Mouse (Mus musculus): Measurements from ENCODE around the gene Pi4k2a. TPM values are rescaled to one million over a fixed set of nuclear protein-coding genes. Genes with fewer than 3 reads are reported as not detected.

The Pi4k2a gene
- polyA plus RNA-seq (2014; fragmentation: Nextera tagmentation; extraction: Ambion mirVana): 22.4 and 24.3 TPM in 2 replicates

- Histone ChIP-seq H3K4me3 (ENCODE audit: low read depth, low read length) (peak within 1 kb of the TSS; percentile 97), H3K4me1 (ENCODE audit: control insufficient read depth, insufficient read depth, low read length) (peaks cover 4% of the 10 kb centered on the region; the same call in 1 of the 2 replicates), H3K9me3 (replicated peaks; ENCODE audit: control insufficient read depth, low read length) (no peaks in the 10 kb centered on the region), H3K27ac (replicated peaks; ENCODE audit: low read depth, low read length) (peak within 1 kb of the TSS; percentile 62), H3K27me3 (ENCODE audit: control insufficient read depth, insufficient read depth, low read length) (no peaks in the 10 kb centered on the region), H3K36me3 (replicated peaks; ENCODE audit: control insufficient read depth, insufficient read depth, low read depth, low read length) (no peaks in the 10 kb centered on the region), H3K4me2 (ENCODE audit: low read depth, low read length) (peak within 1 kb of the TSS; percentile 82), H3K9ac (replicated peaks; ENCODE audit: low read length) (peak within 1 kb of the TSS; percentile 82)
- ATAC-seq (replicated peaks; ENCODE audit: insufficient number of reproducible peaks, low FRiP score, low TSS enrichment, low read depth): peak; percentile 96
- peak; percentile 99 for DNase-seq (ENCODE audit: low spot score)
- WGBS: under 1% methylated on average over 54 of the region's 55 CpGs
Observed at GRCm38 (mm10) chr19:42089748-42090595, at the start of gene Pi4k2a. Gene Pi4k2a, plus strand, starts transcription at chr19:42090470.

- 94% methylated on average over 6 of the region's 6 CpGs for WGBS
- no peaks in the 10 kb centered on the region for H3K4me1 ChIP-seq (ENCODE audit: control insufficient read depth, insufficient read depth, low read length)
- no peak overlapping the region for H3K27ac ChIP-seq (replicated peaks; ENCODE audit: low read depth, low read length)
- H3K4me3 ChIP-seq (ENCODE audit: low read depth, low read length): no peak overlapping the region
- ATAC-seq (replicated peaks; ENCODE audit: insufficient number of reproducible peaks, low FRiP score, low TSS enrichment, low read depth) (no peak), DNase-seq (ENCODE audit: low spot score) (no peak)
- H3K27me3 ChIP-seq (ENCODE audit: control insufficient read depth, insufficient read depth, low read length): no peaks in the 10 kb centered on the region
- no peaks in the 10 kb centered on the region for H3K36me3 ChIP-seq (replicated peaks; ENCODE audit: control insufficient read depth, insufficient read depth, low read depth, low read length)
- no peak overlapping the region for H3K9ac ChIP-seq (replicated peaks; ENCODE audit: low read length)
- H3K4me2 ChIP-seq (ENCODE audit: low read depth, low read length): no peak overlapping the region
- H3K9me3 ChIP-seq (replicated peaks; ENCODE audit: control insufficient read depth, low read length): no peaks in the 10 kb centered on the region
Observed at GRCm38 (mm10) chr19:42043988-42044387, 46.3 kb upstream of the Pi4k2a start.

- H3K27ac ChIP-seq (replicated peaks; ENCODE audit: low read depth, low read length): no peak within 1 kb of the TSS
- peak within 1 kb of the TSS; percentile 26 for H3K4me3 ChIP-seq (ENCODE audit: low read depth, low read length)
- WGBS: 26% methylated on average over 23 of the region's 23 CpGs
Observed at GRCm38 (mm10) chr19:42045269-42046102, 44.8 kb upstream of the Pi4k2a start, which contains the start of gene Hoga1. Gene Hoga1, plus strand, starts transcription at chr19:42045610.

DNA sequence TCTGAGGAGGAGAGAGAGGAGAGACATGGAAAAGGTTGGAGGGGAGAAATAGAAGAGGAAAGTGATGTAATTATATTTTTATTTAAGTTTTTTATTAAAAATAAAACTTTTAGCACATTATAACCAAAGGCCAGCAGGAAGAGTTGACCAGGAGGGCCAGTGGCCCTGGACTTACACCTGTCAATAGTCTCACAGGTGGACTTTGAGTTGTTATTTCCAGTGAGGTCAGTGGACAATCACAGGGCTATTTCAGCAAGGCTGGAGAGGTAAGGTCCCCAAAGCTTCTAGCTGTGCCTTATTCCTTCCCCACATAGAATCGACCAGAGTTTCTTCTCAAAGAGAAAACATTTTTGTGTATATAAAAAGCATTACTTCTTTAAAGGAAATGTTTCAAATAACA is 40.0 kb upstream of the Pi4k2a start:
- no peaks in the 10 kb centered on the region for H3K9me3 ChIP-seq (replicated peaks; ENCODE audit: control insufficient read depth, low read length)
- WGBS: 78% methylated on average over 1 of the region's 1 CpGs
- no peak overlapping the region for H3K9ac ChIP-seq (replicated peaks; ENCODE audit: low read length)
- no peak overlapping the region for H3K4me3 ChIP-seq (ENCODE audit: low read depth, low read length)
- H3K27me3 ChIP-seq (ENCODE audit: control insufficient read depth, insufficient read depth, low read length): no peaks in the 10 kb centered on the region
- no peaks in the 10 kb centered on the region for H3K36me3 ChIP-seq (replicated peaks; ENCODE audit: control insufficient read depth, insufficient read depth, low read depth, low read length)
- H3K27ac ChIP-seq (replicated peaks; ENCODE audit: low read depth, low read length): no peak overlapping the region
- ATAC-seq (replicated peaks; ENCODE audit: insufficient number of reproducible peaks, low FRiP score, low TSS enrichment, low read depth) (no peak), DNase-seq (ENCODE audit: low spot score) (no peak)
- no peak overlapping the region for H3K4me2 ChIP-seq (ENCODE audit: low read depth, low read length)
- H3K4me1 ChIP-seq (ENCODE audit: control insufficient read depth, insufficient read depth, low read length): no peaks in the 10 kb centered on the region

More at GRCm38 (mm10) chr19:42045269-42046102, 44.8 kb upstream of the Pi4k2a start, which contains the start of gene Hoga1:
- ATAC-seq (replicated peaks; ENCODE audit: insufficient number of reproducible peaks, low FRiP score, low TSS enrichment, low read depth) (peak; percentile 89), DNase-seq (ENCODE audit: low spot score) (peak; percentile 85)
- H3K9ac ChIP-seq (replicated peaks; ENCODE audit: low read length): peak within 1 kb of the TSS; percentile 39
- H3K9me3 ChIP-seq (replicated peaks; ENCODE audit: control insufficient read depth, low read length): no peaks in the 10 kb centered on the region
- H3K36me3 ChIP-seq (replicated peaks; ENCODE audit: control insufficient read depth, insufficient read depth, low read depth, low read length): no peaks in the 10 kb centered on the region
- H3K4me1 ChIP-seq (ENCODE audit: control insufficient read depth, insufficient read depth, low read length): no peaks in the 10 kb centered on the region
- H3K4me2 ChIP-seq (ENCODE audit: low read depth, low read length): peak within 1 kb of the TSS; percentile 45
- H3K27me3 ChIP-seq (ENCODE audit: control insufficient read depth, insufficient read depth, low read length): no peaks in the 10 kb centered on the region

- no peaks in the 10 kb centered on the region for H3K9me3 ChIP-seq (replicated peaks; ENCODE audit: control insufficient read depth, low read length)
- H3K4me1 ChIP-seq (ENCODE audit: control insufficient read depth, insufficient read depth, low read length): no peaks in the 10 kb centered on the region
- ATAC-seq (replicated peaks; ENCODE audit: insufficient number of reproducible peaks, low FRiP score, low TSS enrichment, low read depth) (no peak), DNase-seq (ENCODE audit: low spot score) (no peak)
- 79% methylated on average over 3 of the region's 3 CpGs for WGBS
- H3K4me3 ChIP-seq (ENCODE audit: low read depth, low read length): no peak overlapping the region
- H3K4me2 ChIP-seq (ENCODE audit: low read depth, low read length): no peak overlapping the region
- H3K27ac ChIP-seq (replicated peaks; ENCODE audit: low read depth, low read length): no peak overlapping the region
- no peaks in the 10 kb centered on the region for H3K36me3 ChIP-seq (replicated peaks; ENCODE audit: control insufficient read depth, insufficient read depth, low read depth, low read length)
- no peaks in the 10 kb centered on the region for H3K27me3 ChIP-seq (ENCODE audit: control insufficient read depth, insufficient read depth, low read length)
- no peak overlapping the region for H3K9ac ChIP-seq (replicated peaks; ENCODE audit: low read length)
Observed at GRCm38 (mm10) chr19:42051351-42051750, 38.9 kb upstream of the Pi4k2a start.

DNA sequence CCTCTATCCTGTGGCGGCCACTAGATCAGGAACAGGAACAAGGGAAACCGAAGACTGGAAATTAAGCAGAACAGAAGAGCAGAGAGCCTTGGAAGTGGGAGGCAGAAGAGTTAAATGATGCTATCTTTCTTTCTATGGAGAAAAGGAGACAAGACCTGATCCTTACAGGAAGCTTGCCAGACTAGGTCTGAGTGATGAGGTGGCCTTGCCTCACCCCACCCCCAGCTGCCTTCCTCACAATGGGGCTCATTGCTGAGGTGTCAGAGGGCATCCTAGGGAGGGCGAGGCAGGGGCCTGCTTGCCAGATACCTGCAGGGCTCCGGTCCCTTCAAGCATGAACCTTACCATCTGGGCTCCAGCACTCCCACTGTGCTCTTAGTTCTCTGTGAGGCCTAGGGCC is 38.3 kb upstream of the Pi4k2a start, which contains the start of gene 4933411K16Rik:
Gene 4933411K16Rik, plus strand, starts transcription at position 301 of the 400 bp plus-strand sequence.
- H3K27me3 ChIP-seq (ENCODE audit: control insufficient read depth, insufficient read depth, low read length): no peaks in the 10 kb centered on the region
- no peak for ATAC-seq (replicated peaks; ENCODE audit: insufficient number of reproducible peaks, low FRiP score, low TSS enrichment, low read depth)
- H3K27ac ChIP-seq (replicated peaks; ENCODE audit: low read depth, low read length): no peak within 1 kb of the TSS
- H3K4me1 ChIP-seq (ENCODE audit: control insufficient read depth, insufficient read depth, low read length): no peaks in the 10 kb centered on the region
- H3K9ac ChIP-seq (replicated peaks; ENCODE audit: low read length): no peak within 1 kb of the TSS
- no peak within 1 kb of the TSS for H3K4me3 ChIP-seq (ENCODE audit: low read depth, low read length)
- no peak within 1 kb of the TSS for H3K4me2 ChIP-seq (ENCODE audit: low read depth, low read length)
- H3K36me3 ChIP-seq (replicated peaks; ENCODE audit: control insufficient read depth, insufficient read depth, low read depth, low read length): no peaks in the 10 kb centered on the region
- WGBS: 67% methylated on average over 4 of the region's 4 CpGs
- H3K9me3 ChIP-seq (replicated peaks; ENCODE audit: control insufficient read depth, low read length): no peaks in the 10 kb centered on the region
- no peak for DNase-seq (ENCODE audit: low spot score)

DNA sequence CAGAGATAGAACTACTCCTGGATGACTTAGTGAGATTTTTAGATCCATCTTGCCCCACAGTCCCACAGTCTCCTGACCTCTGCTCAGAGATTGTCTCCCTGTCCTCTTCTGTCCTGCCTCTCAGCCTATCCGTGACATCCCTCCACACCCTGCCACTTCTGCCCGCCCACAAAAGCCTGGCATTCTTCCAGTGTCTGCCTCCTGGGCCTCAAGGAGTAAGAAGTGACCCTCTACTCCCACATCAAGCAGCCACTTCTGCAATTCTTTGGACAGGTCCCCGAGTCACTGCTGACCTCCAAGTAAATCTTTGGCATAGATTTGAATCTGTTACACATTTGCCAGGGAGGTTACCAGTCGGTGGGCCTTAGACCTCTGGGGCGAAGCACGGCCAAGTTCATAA is 36.0 kb upstream of the Pi4k2a start:
- 87% methylated on average over 6 of the region's 6 CpGs for WGBS
- Histone ChIP-seq H3K9ac (replicated peaks; ENCODE audit: low read length) (no peak overlapping the region), H3K27ac (replicated peaks; ENCODE audit: low read depth, low read length) (no peak overlapping the region), H3K4me2 (ENCODE audit: low read depth, low read length) (no peak overlapping the region), H3K36me3 (replicated peaks; ENCODE audit: control insufficient read depth, insufficient read depth, low read depth, low read length) (no peaks in the 10 kb centered on the region), H3K27me3 (ENCODE audit: control insufficient read depth, insufficient read depth, low read length) (no peaks in the 10 kb centered on the region), H3K9me3 (replicated peaks; ENCODE audit: control insufficient read depth, low read length) (no peaks in the 10 kb centered on the region), H3K4me1 (ENCODE audit: control insufficient read depth, insufficient read depth, low read length) (no peaks in the 10 kb centered on the region), H3K4me3 (ENCODE audit: low read depth, low read length) (no peak overlapping the region)
- no peak for ATAC-seq (replicated peaks; ENCODE audit: insufficient number of reproducible peaks, low FRiP score, low TSS enrichment, low read depth)
- no peak for DNase-seq (ENCODE audit: low spot score)
